Mouse (Mus musculus) liver, embryonic 16.5 days (tissue): Measurements from ENCODE around the gene Rpl18. TPM values are rescaled to one million over a fixed set of nuclear protein-coding genes. Genes with fewer than 3 reads are reported as not detected.

ENCODE experiments used
- ATAC-seq: fragments of 200-750 bp; cut with Nextera tagmentation; 2 replicates; pipeline ENCODE4 v1.8.0; 2017; ENCODE audit warnings: low read depth, mild to moderate bottlenecking, moderate number of reproducible peaks, moderate library complexity
- H3K27ac ChIP-seq: fragments of 300-500 bp; sonication (generic); 2 replicates; pipeline ENCODE4 v1.5.1; 2014; ENCODE audit warnings: mild to moderate bottlenecking, low read length
- H3K27me3 ChIP-seq: fragments of 300-500 bp; sonication (generic); 2 replicates; pipeline ENCODE4 v1.6.1; 2014; ENCODE audit warnings: low read depth, low read length, mixed read lengths; ENCODE audit not compliant: control insufficient read depth, insufficient read depth
- H3K36me3 ChIP-seq: fragments of 300-500 bp; sonication (generic); 2 replicates; pipeline ENCODE4 v1.6.1; 2014; ENCODE audit warnings: mild to moderate bottlenecking; ENCODE audit not compliant: control insufficient read depth, insufficient read depth
- H3K4me1 ChIP-seq: fragments of 300-500 bp; sonication (generic); 2 replicates; pipeline ENCODE4 v1.6.1; 2014; ENCODE audit warnings: low read depth, low read length, mixed read lengths; ENCODE audit not compliant: control insufficient read depth
- H3K4me2 ChIP-seq: fragments of 300-500 bp; sonication (generic); 2 replicates; pipeline ENCODE4 v1.6.1; 2014; ENCODE audit warnings: low read depth, low read length, mixed read lengths
- H3K4me3 ChIP-seq: fragments of 300-500 bp; sonication (generic); 2 replicates; pipeline ENCODE4 v1.5.1; 2014; ENCODE audit warnings: low read depth, mild to moderate bottlenecking, low read length
- H3K9ac ChIP-seq: fragments of 300-500 bp; sonication (generic); 2 replicates; pipeline ENCODE4 v1.6.1; 2014; ENCODE audit warnings: low read depth, low read length
- H3K9me3 ChIP-seq: fragments of 300-500 bp; sonication (generic); replicated peaks from 2 replicates; pipeline ENCODE4 v1.6.1; 2016; ENCODE audit warnings: low read length; ENCODE audit not compliant: control insufficient read depth
- whole genome bisulfite sequencing: fragments of 180-500 bp; shearing (Covaris S2); extraction: QIAGEN DNeasy Blood & Tissue Kit; methylation state at CpG from one replicate; pipeline ENCODE4 v1.1.7; 2014; ENCODE audit not compliant: insufficient replicate concordance; 5-methylcytosine and 5-hydroxymethylcytosine counted together
- polyA plus RNA-seq: library from polyadenylated mRNA; unstranded; fragments of >200 nt; fragmentation: Nextera tagmentation; extraction: Ambion mirVana; gene quantifications from 2 replicates; pipeline ENCODE4 v1.2.1, GENCODE M21; 2015

The Rpl18 gene
- 460 and 502 TPM in 2 replicates for polyA plus RNA-seq

- H3K4me3 ChIP-seq = peak within 1 kb of the TSS; percentile 87
- peaks cover 58% of the 10 kb centered on the region for H3K4me1 ChIP-seq
- no peaks in the 10 kb centered on the region for H3K9me3 ChIP-seq
- peaks cover 28% of the 10 kb centered on the region for H3K36me3 ChIP-seq
- no peaks in the 10 kb centered on the region for H3K27me3 ChIP-seq
- 6% methylated on average over 32 of the region's 34 CpGs for WGBS
- peak within 1 kb of the TSS; percentile 96 for H3K4me2 ChIP-seq
- peak within 1 kb of the TSS; percentile 72 for H3K27ac ChIP-seq
- H3K9ac ChIP-seq = peak within 1 kb of the TSS; percentile 83
- ATAC-seq = peak; percentile 89
Measured at GRCm38 (mm10) chr7:45715090-45715708, at the start of gene Rpl18. TSS of gene Rpl18 (plus strand) at chr7:45715457.

GRCm38 (mm10) chr7:45666161-45666560 lies 49.1 kb upstream of the Rpl18 start, which contains the start of gene Fut2:
TSS of gene Fut2 (minus strand) at chr7:45666394.
- H3K4me2 ChIP-seq = no peak within 1 kb of the TSS
- H3K4me1 ChIP-seq = no peaks in the 10 kb centered on the region
- no peak within 1 kb of the TSS for H3K9ac ChIP-seq
- WGBS = 72% methylated on average over 7 of the region's 7 CpGs
- no peak for ATAC-seq
- H3K27ac ChIP-seq = no peak within 1 kb of the TSS
- H3K9me3 ChIP-seq = no peaks in the 10 kb centered on the region
- H3K27me3 ChIP-seq = no peaks in the 10 kb centered on the region
- no peaks in the 10 kb centered on the region for H3K36me3 ChIP-seq
- H3K4me3 ChIP-seq = no peak within 1 kb of the TSS

- H3K27me3 ChIP-seq = no peaks in the 10 kb centered on the region
- no peak for ATAC-seq
- H3K9me3 ChIP-seq = no peaks in the 10 kb centered on the region
- H3K4me2 ChIP-seq = no peak overlapping the region
- H3K36me3 ChIP-seq = no peaks in the 10 kb centered on the region
- no peak overlapping the region for H3K27ac ChIP-seq
- no peak overlapping the region for H3K4me3 ChIP-seq
- H3K4me1 ChIP-seq = no peaks in the 10 kb centered on the region
- 76% methylated on average over 14 of the region's 14 CpGs for WGBS
- H3K9ac ChIP-seq = no peak overlapping the region
Measured at GRCm38 (mm10) chr7:45667761-45668160, 47.5 kb upstream of the Rpl18 start.

- ATAC-seq = no peak
Measured at GRCm38 (mm10) chr7:45668921-45669320, 46.3 kb upstream of the Rpl18 start.

GRCm38 (mm10) chr7:45677627-45678295 lies 37.5 kb upstream of the Rpl18 start:
- WGBS = 59% methylated on average over 7 of the region's 7 CpGs
- Histone ChIP-seq H3K4me1 (peaks cover 3% of the 10 kb centered on the region), H3K9ac (no peak overlapping the region), H3K36me3 (no peaks in the 10 kb centered on the region), H3K4me2 (no peak overlapping the region), H3K27me3 (no peaks in the 10 kb centered on the region), H3K27ac (no peak overlapping the region), H3K9me3 (no peaks in the 10 kb centered on the region), H3K4me3 (no peak overlapping the region)
- ATAC-seq = no peak

More at GRCm38 (mm10) chr7:45668921-45669320, 46.3 kb upstream of the Rpl18 start:
- Histone ChIP-seq H3K27ac (no peak overlapping the region), H3K9ac (no peak overlapping the region), H3K27me3 (no peaks in the 10 kb centered on the region), H3K36me3 (no peaks in the 10 kb centered on the region), H3K4me1 (no peaks in the 10 kb centered on the region), H3K4me2 (no peak overlapping the region), H3K4me3 (no peak overlapping the region), H3K9me3 (no peaks in the 10 kb centered on the region)
- 78% methylated on average over 9 of the region's 9 CpGs for WGBS

- no peak overlapping the region for H3K9ac ChIP-seq
- H3K4me1 ChIP-seq = peaks cover 3% of the 10 kb centered on the region
- WGBS = 76% methylated on average over 14 of the region's 14 CpGs
- H3K9me3 ChIP-seq = no peaks in the 10 kb centered on the region
- H3K4me3 ChIP-seq = no peak overlapping the region
- no peak for ATAC-seq
- no peaks in the 10 kb centered on the region for H3K36me3 ChIP-seq
- H3K27ac ChIP-seq = no peak overlapping the region
- no peak overlapping the region for H3K4me2 ChIP-seq
- no peaks in the 10 kb centered on the region for H3K27me3 ChIP-seq
Measured at GRCm38 (mm10) chr7:45678513-45678912, 36.7 kb upstream of the Rpl18 start.

GRCm38 (mm10) chr7:45679966-45680621 lies 35.2 kb upstream of the Rpl18 start:
- no peak overlapping the region for H3K27ac ChIP-seq

GRCm38 (mm10) chr7:45681046-45681736 lies 34.1 kb upstream of the Rpl18 start:
- Histone ChIP-seq H3K4me2 (no peak overlapping the region), H3K27ac (no peak overlapping the region), H3K9me3 (no peaks in the 10 kb centered on the region), H3K4me1 (peaks cover 3% of the 10 kb centered on the region), H3K9ac (no peak overlapping the region), H3K36me3 (no peaks in the 10 kb centered on the region), H3K27me3 (no peaks in the 10 kb centered on the region), H3K4me3 (no peak overlapping the region)
- ATAC-seq = no peak
- 44% methylated on average over 8 of the region's 8 CpGs for WGBS

More at GRCm38 (mm10) chr7:45679966-45680621, 35.2 kb upstream of the Rpl18 start:
- peak; percentile 50 for ATAC-seq
- WGBS = 59% methylated on average over 14 of the region's 14 CpGs
- H3K4me2 ChIP-seq = no peak overlapping the region
- no peak overlapping the region for H3K9ac ChIP-seq
- H3K36me3 ChIP-seq = no peaks in the 10 kb centered on the region
- peaks cover 3% of the 10 kb centered on the region for H3K4me1 ChIP-seq
- no peak overlapping the region for H3K4me3 ChIP-seq
- no peaks in the 10 kb centered on the region for H3K27me3 ChIP-seq
- no peaks in the 10 kb centered on the region for H3K9me3 ChIP-seq
